Mouse (Mus musculus) cerebellum, adult 9-11 months (tissue): Measurements from ENCODE around the gene Tnks1bp1.
A peak's percentile ranks its signal among the peaks of the same experiment; 100 is the strongest.

Source experiments
- DNase-seq: peaks from one replicate; pipeline ENCODE4 v3.0.0; 2022

The Tnks1bp1 gene

DNA sequence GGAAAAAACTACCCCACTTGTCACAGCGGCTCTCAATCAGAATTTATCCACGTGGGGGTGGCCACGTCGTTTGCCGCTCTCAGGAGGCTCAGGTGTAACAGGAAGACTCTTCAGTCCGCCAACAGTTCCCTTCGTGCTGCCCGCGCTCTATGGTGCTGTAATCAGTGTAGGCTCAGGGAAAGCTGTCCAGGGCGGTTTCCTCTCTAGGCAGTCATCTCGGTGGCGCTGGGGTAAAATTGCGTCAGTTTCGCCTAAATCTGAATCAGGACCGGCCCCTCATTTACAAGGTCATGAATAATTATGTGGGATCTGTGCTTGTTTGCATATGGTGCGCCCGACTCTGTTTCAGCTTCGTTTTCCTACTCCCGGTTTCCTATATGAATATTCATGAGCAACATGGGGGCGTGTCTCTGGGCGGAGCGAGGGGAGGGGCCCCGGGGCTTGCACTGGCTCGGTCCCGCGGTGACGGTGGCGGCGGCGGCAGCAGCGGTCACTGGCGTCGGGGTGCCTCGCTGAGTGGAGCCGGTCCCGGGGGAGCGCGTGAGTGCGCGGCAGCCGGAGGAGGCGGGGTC, at the start of gene Tnks1bp1:
Gene Tnks1bp1, plus strand, starts transcription at position 427 of the 572 bp plus-strand sequence.
- DNase-seq, result peak; percentile 97

DNA sequence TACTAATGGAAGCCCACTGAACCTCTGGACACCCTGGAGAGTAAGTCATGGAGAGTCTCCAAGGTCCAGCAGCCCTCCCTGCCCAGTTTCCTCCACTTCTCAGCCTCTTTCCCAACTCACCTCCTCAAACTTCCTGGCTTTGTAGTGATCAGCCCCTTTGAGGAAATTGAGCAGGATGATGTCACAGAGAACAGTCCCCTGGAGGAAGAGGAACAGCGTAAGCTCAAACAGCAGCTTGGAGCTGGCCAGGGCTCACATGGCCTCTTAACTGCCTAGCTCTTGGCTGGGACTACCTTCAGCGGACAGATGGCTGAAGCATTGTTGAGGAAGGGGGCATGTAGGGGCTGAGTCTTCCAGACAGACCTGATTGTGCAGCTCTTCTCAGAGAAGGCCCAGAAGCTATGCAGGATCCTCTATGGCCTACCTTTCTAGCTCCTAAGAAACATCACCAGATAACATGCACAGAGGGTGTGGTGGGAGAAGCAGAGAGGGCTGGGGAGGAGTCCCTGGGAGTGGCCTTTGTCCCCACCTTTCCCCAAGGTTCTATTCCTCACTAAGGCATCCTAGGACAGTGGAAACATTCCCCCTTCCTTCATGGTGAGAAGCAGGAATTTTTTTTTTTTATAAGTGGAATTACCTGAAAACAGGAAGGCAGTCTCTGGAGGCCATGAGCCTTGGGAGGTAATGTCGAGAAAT, 48.2 kb upstream of the Tnks1bp1 start:
- no peak for DNase-seq

GRCm38 (mm10) chr2:85001497-85001896, 46.3 kb upstream of the Tnks1bp1 start:
- DNase-seq, result no peak

GRCm38 (mm10) chr2:85002575-85002974, 45.2 kb upstream of the Tnks1bp1 start:
- DNase-seq, result no peak

DNA sequence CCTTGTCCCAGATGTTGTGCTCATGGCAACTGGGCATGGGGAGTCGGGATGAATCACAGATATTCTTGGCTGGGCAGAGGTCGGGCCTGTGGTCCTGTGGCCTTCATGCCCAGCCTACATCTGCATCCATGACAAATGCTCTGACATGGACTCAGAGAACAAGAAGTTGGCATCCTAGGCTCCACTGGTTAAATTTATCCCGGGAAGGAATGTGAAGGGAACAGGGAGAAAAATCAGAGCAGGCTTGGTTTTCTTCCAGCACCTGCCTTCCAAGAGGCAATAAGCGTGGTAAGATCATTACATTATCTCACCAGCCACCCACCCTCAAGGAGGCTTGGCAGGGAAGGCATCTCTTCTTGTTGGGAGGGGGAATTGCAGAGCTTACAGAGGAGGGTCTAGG, 43.5 kb upstream of the Tnks1bp1 start:
- DNase-seq, result no peak

DNA sequence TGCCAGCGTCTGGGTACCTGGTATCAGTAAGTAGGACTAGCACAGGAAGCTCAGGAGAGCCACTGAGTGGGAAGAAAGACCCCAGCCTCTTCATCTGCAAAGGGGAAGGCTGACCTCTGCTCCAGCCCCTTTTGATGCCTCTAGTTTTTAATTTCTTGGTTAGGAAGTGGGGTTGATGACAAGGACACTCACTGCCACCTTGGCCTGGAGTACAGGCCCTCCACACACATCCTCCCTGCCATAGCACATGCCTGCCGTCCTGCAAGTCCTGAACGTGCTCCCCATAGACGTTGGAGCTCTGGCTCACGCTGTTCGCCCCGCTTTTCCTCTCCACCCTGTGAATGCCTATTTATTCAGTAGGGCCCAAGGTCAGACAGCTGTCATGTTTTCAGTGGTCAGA, 41.2 kb upstream of the Tnks1bp1 start:
- no peak for DNase-seq

GRCm38 (mm10) chr2:85007729-85008128, 40.1 kb upstream of the Tnks1bp1 start:
- DNase-seq, result no peak

DNA sequence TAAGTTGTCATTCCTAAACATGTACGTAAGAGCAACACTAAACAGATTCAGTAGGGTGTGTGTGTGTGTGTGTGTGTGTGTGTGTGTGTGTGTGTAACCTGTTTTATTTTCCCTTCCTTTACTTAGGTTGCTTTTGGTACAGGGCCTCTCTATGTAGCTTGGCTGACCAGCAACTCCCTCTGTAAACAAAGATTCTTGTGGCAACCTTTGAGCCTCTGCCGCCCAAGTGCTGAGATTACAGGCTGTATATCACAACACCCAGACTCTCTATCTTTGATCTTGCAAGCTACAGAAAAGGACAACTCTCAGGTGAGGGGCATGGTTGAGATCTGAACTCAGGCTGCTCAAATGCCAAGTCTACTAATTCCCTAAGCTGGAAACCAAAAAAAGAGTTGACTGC, 38.6 kb upstream of the Tnks1bp1 start:
- no peak for DNase-seq

DNA sequence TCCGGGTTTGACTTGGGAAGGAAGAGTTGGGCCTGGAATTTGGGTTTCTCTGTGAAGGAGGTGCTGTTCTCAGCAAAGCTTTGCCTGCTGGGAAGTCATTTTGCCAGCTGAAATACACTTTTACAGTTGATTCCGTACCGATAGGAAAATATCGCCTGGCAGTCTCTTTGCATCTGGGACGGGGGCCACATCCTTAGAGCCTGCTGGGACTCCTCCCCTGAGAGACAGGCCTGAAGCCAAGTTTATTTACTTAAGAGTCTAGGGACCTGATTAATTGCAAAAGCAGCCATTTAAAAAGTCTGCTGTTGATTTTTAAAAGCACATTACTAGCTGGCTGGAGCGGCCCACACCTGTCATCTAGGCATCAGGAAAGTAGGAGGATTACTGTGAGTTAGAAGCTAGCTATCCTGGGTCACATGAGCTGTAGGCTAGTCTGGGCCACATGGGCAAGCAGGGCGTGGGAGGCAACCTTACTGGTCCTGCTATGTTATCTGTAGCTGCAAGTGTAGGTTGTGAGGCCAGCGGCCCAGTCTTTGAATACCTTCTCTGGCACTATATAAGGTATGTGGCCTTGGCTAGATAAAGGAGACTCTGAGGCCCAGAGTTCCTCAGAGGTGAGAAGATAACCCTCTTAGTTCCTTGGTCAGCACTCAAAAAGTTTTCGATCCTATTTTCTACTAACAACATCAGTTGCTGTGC, 35.8 kb upstream of the Tnks1bp1 start:
- DNase-seq, result no peak

DNA sequence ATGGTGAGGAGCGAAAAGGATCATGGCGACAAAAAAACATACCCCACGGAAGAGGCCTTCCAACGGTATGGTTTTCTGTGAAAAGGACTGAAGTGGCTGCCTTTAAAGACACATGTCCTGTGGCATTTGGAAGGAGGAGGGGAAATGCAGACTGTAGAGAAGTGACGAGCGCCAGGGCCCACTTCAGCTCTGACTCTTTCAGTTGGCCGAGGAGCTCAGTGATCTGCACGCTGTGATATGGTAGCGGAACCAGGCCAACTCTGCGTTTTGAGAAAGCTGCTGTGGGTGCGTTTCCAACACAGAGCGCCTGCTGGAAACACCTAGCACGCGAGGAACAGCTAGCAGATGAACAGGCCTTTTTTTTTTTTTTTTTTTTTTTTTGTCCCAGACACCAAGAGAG, 35.1 kb upstream of the Tnks1bp1 start:
- no peak for DNase-seq

- DNase-seq, result no peak
These were observed 33.8 kb upstream of the Tnks1bp1 start for GRCm38 (mm10) chr2:85013826-85014587.

DNA sequence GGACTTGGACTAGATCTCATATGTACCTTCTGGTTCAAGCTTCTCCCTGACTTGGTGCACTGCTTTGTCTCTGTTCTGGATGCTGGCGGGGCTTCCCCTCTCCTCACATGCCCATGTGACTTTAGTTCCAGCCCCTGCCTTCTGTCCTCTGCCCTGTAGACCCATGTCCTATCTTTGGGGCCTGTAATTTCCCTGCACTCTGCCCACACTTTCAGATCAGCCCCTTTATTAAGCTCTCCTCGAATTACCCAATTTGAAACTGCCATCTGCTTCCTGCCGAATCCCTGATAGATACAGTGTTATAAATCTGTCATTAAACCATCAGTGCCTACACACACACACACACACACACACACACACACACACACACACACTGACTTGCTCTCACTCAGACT, 33.2 kb upstream of the Tnks1bp1 start:
- no peak for DNase-seq

DNA sequence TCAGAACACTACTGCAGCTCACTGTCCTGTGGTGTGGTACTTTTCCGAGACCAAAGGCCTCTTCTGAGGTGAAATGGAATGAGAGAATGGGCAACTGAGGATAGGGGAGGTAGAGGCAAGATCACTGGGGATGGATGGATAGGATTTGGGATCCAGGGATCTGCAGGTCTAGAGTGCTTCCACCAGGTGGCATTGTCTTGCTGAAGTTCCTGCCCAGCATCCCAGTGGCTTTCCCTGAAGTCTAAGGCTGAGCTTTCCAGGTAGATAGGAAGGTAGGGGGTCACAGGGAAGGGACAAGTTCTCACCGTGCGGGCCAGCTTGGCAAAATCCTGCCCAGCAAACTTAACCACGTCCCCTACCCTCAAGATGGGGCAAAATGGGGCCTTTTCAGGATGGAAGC, 25.8 kb upstream of the Tnks1bp1 start:
- DNase-seq, result no peak

DNA sequence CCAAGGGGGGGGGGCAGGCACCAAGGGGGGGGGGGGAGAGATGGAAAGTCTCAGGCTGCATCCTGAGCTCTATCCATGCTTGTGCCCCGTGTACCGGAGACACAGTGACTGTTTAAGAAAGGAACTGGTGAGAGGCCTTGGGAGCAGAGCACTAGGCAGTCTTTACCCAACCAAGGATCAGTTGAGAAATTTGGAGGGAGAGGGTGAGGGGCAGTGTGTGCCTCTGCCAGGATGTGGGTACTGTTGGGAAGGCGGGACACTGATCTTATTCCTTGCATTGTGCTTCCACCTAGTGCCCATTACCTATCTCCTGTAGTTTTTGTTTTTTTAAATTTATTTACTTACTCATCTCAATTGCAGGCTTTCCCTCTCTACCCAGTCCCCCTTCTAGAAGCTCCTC, 21.6 kb upstream of the Tnks1bp1 start:
- DNase-seq, result no peak

- no peak for DNase-seq
These were observed 20.5 kb upstream of the Tnks1bp1 start for GRCm38 (mm10) chr2:85027281-85027680.

DNA sequence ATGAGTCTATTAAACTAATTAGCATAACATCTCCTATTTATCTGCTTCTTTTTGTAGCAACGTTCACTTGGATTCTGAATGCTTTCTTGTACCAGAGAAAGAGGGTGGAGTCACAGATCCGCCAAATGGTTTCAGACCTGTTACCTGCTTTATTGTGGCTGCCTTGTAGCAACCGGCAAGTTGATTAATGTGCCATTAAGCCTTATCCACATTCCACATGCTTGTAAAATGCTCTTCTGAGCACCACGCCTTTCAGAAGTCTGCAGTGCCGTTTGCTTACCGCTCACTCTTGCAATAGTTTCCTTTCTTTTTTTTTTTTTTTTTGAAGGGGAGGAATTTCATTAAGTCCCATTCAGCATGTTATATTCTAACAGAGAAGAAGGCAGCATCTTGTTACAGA, 17.9 kb upstream of the Tnks1bp1 start:
- DNase-seq, result no peak

- DNase-seq, result no peak
These were observed 16.8 kb upstream of the Tnks1bp1 start for GRCm38 (mm10) chr2:85030989-85031388.

DNA sequence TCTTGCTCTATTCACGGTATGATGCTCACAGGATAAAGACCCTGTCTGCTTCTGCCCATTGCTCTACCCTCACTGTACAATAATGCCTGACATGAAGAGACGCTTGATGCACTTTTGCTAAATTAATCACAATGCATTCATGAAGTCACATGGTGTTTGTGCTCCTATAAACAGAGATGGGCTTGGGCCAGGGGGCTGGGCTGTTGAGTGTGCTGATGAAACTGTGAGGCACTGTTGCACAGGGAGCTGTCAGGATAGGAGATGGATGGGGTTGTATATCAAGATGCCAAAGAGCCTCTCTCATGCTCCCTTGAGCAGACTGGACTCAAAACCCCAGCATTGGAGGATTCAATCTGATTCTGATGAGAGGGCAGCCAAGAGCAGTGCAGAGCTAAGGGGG, 14.7 kb upstream of the Tnks1bp1 start:
- no peak for DNase-seq

DNA sequence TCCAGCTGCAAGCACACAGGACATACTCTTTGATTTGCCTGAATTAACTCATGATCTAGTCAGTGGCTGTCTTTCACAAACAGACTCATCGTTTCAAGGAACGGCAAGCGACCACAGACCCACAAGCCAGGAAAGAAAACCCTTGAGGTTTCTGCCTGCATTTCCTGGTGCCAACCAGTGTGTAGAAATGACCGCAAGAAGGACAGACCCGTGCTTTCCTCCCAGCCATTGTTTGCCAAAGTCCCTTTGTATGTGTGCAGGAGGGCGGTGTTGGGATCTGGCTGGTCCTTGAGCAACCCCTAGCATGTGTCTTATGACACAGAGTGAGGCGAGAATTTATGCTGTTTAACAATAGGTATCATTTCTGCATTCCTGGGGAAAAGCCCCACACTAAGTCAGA, 13.7 kb upstream of the Tnks1bp1 start:
- no peak for DNase-seq

DNA sequence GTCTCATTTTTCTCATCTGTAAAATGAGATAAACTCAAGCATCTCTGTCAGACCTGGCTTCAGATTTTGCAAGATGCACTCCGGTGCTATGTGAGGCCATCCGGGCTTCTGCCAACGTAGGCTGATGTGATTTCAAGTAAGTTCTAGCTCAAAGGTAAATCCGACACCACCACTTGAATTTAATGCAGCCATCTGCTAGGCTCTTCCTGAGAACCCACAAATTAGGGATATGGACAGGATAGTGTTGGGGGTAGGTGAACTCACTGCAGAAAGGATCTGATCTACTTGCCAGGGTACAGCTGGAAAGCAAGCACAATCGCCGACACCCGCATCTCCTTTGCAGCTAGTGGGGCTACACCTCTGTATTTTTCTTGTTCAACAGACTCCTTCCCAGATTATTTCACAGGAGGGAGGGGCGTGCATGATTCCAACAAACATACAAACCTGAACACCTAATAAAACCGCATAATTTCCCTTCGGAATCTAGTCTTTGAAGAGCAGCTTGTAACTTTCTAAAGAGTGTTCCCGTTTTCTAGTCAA, 11.2 kb upstream of the Tnks1bp1 start:
- DNase-seq, result no peak

GRCm38 (mm10) chr2:85037047-85038026, 10.5 kb upstream of the Tnks1bp1 start, which contains the start of the genes Ssrp1 and P2rx3:
TSS of gene Ssrp1 (plus strand) at chr2:85037234.
TSS of gene P2rx3 (minus strand) at chr2:85037462.
- DNase-seq, result peak; percentile 90

GRCm38 (mm10) chr2:85038336-85038735, 9.5 kb upstream of the Tnks1bp1 start:
- no peak for DNase-seq
